Mouse (Mus musculus) intestine, embryonic 14.5 days (tissue): Measurements from ENCODE around the gene Fkbpl. TPM values are rescaled to one million over a fixed set of nuclear protein-coding genes. Genes with fewer than 3 reads are reported as not detected.

Source experiments
- ATAC-seq: fragments of 200-750 bp; cut with Nextera tagmentation; replicated peaks from 2 replicates; pipeline ENCODE4 v1.8.0; 2017; ENCODE audit warnings: low read depth, moderate number of reproducible peaks, moderate TSS enrichment, moderate library complexity; ENCODE audit not compliant: low FRiP score, low TSS enrichment
- DNase-seq: peaks from one replicate; pipeline ENCODE4 v3.0.0-alpha.2; 2018; ENCODE audit warnings: low spot score
- H3K27ac ChIP-seq: fragments of 300-500 bp; sonication (generic); 2 replicates; pipeline ENCODE4 v1.5.1; 2014; ENCODE audit warnings: low read depth, mild to moderate bottlenecking, control low read depth
- H3K27me3 ChIP-seq: fragments of 300-500 bp; sonication (generic); replicated peaks from 2 replicates; pipeline ENCODE4 v1.6.1; 2014; ENCODE audit warnings: low read length, control low read depth; ENCODE audit not compliant: control insufficient read depth, insufficient read depth
- H3K36me3 ChIP-seq: fragments of 300-500 bp; sonication (generic); 2 replicates; pipeline ENCODE4 v1.6.1; 2014; ENCODE audit warnings: low read length, control low read depth; ENCODE audit not compliant: control insufficient read depth, insufficient read depth
- H3K4me1 ChIP-seq: fragments of 300-500 bp; sonication (generic); replicated peaks from 2 replicates; pipeline ENCODE4 v1.6.1; 2014; ENCODE audit warnings: low read length, control low read depth, mixed read lengths; ENCODE audit not compliant: control insufficient read depth, insufficient read depth
- H3K4me2 ChIP-seq: fragments of 300-500 bp; sonication (generic); 2 replicates; pipeline ENCODE4 v1.6.1; 2014; ENCODE audit warnings: low read length
- H3K4me3 ChIP-seq: fragments of 300-500 bp; sonication (generic); 2 replicates; pipeline ENCODE4 v1.5.1; 2014; ENCODE audit warnings: low read depth, low read length, control low read depth, mixed read lengths
- H3K9ac ChIP-seq: fragments of 300-500 bp; sonication (generic); 2 replicates; pipeline ENCODE4 v1.6.1; 2014; ENCODE audit warnings: mild to moderate bottlenecking, low read length
- H3K9me3 ChIP-seq: fragments of 300-500 bp; sonication (generic); 2 replicates; pipeline ENCODE4 v1.6.1; 2016; ENCODE audit warnings: low read length, control low read depth; ENCODE audit not compliant: control insufficient read depth
- WGBS: fragments of 180-500 bp; shearing (Covaris S2); extraction: QIAGEN DNeasy Blood & Tissue Kit; methylation state at CpG from one replicate; pipeline ENCODE4 v1.1.7; 2014; 5-methylcytosine and 5-hydroxymethylcytosine counted together
- polyA plus RNA-seq: library from polyadenylated mRNA; unstranded; fragments of >200 nt; fragmentation: Nextera tagmentation; extraction: Ambion mirVana; gene quantifications from 2 replicates; pipeline ENCODE4 v1.2.1, GENCODE M21; 2014

Fkbpl gene
- polyA plus RNA-seq, 1 experiment from 2014 or later, result 10.8 TPM

- peak within 1 kb of the TSS; percentile 71 for H3K4me3 ChIP-seq
- no peaks in the 10 kb centered on the region for H3K9me3 ChIP-seq
- H3K27me3 ChIP-seq, result peaks cover 36% of the 10 kb centered on the region
- no peak for DNase-seq
- peak within 1 kb of the TSS; percentile 95 for H3K27ac ChIP-seq
- no peak for ATAC-seq
- H3K4me1 ChIP-seq, result peaks cover 45% of the 10 kb centered on the region
- 0 out of 2 replicates have a peak, but pooled peaks cover 8% of the 10 kb centered on the region for H3K36me3 ChIP-seq
- H3K9ac ChIP-seq, result peak within 1 kb of the TSS; percentile 70
- WGBS, result 4% methylated on average over 16 of the region's 16 CpGs
- peak within 1 kb of the TSS; percentile 76 for H3K4me2 ChIP-seq
These were observed 15.3 kb upstream of the Fkbpl start, which contains the start of gene Prrt1 for GRCm38 (mm10) chr17:34629221-34629751. Prrt1 (plus strand) TSS chr17:34629533.

GRCm38 (mm10) chr17:34629796-34630603 is 14.6 kb upstream of the Fkbpl start:
- no peak for DNase-seq
- 0 out of 2 replicates have a peak, but pooled peaks cover 6% of the 10 kb centered on the region for H3K36me3 ChIP-seq
- no peak overlapping the region for H3K27ac ChIP-seq
- H3K4me3 ChIP-seq, result peak overlapping the region; percentile 71
- no peak for ATAC-seq
- H3K4me2 ChIP-seq, result peak overlapping the region; percentile 76
- no peaks in the 10 kb centered on the region for H3K9me3 ChIP-seq
- WGBS, result 24% methylated on average over 12 of the region's 12 CpGs
- H3K9ac ChIP-seq, result no peak overlapping the region
- peaks cover 45% of the 10 kb centered on the region for H3K4me1 ChIP-seq
- peaks cover 36% of the 10 kb centered on the region for H3K27me3 ChIP-seq

GRCm38 (mm10) chr17:34630761-34631301 is 13.7 kb upstream of the Fkbpl start:
- H3K4me1 ChIP-seq, result peaks cover 45% of the 10 kb centered on the region
- 2% methylated on average over 43 of the region's 48 CpGs for WGBS
- ATAC-seq, result no peak

GRCm38 (mm10) chr17:34631647-34632046 is 12.9 kb upstream of the Fkbpl start:
- Histone ChIP-seq H3K36me3 (no peaks in the 10 kb centered on the region), H3K9ac (0 out of 2 replicates have a peak overlapping the region, but pooled peaks have one; percentile 13), H3K27ac (no peak overlapping the region), H3K4me3 (peak overlapping the region; percentile 35), H3K27me3 (peaks cover 36% of the 10 kb centered on the region), H3K4me1 (peaks cover 39% of the 10 kb centered on the region), H3K4me2 (peak overlapping the region; percentile 74), H3K9me3 (no peaks in the 10 kb centered on the region)
- WGBS, result 13% methylated on average over 12 of the region's 12 CpGs
- no peak for ATAC-seq
- no peak for DNase-seq

More at GRCm38 (mm10) chr17:34630761-34631301, 13.7 kb upstream of the Fkbpl start:
- peaks cover 36% of the 10 kb centered on the region for H3K27me3 ChIP-seq
- H3K27ac ChIP-seq, result no peak overlapping the region
- DNase-seq, result no peak
- peak overlapping the region; percentile 41 for H3K4me2 ChIP-seq
- H3K4me3 ChIP-seq, result peak overlapping the region; percentile 25
- H3K36me3 ChIP-seq, result no peaks in the 10 kb centered on the region
- H3K9me3 ChIP-seq, result no peaks in the 10 kb centered on the region
- H3K9ac ChIP-seq, result no peak overlapping the region

- DNase-seq (peak; percentile 84), ATAC-seq (0 out of 2 replicates have a peak, but pooled peaks have one; percentile 24)
- peak overlapping the region; percentile 74 for H3K4me2 ChIP-seq
- H3K27ac ChIP-seq, result no peak overlapping the region
- H3K9me3 ChIP-seq, result no peaks in the 10 kb centered on the region
- H3K36me3 ChIP-seq, result no peaks in the 10 kb centered on the region
- H3K4me3 ChIP-seq, result peak overlapping the region; percentile 35
- H3K4me1 ChIP-seq, result peaks cover 39% of the 10 kb centered on the region
- peaks cover 36% of the 10 kb centered on the region for H3K27me3 ChIP-seq
- 1% methylated on average over 26 of the region's 26 CpGs for WGBS
- H3K9ac ChIP-seq, result 0 out of 2 replicates have a peak overlapping the region, but pooled peaks have one; percentile 13
These were observed 12.3 kb upstream of the Fkbpl start for GRCm38 (mm10) chr17:34632261-34632691.

- no peak for DNase-seq
- Histone ChIP-seq H3K9ac (no peak overlapping the region), H3K4me2 (no peak overlapping the region), H3K36me3 (no peaks in the 10 kb centered on the region), H3K4me3 (no peak overlapping the region), H3K9me3 (no peaks in the 10 kb centered on the region), H3K4me1 (peaks cover 17% of the 10 kb centered on the region), H3K27ac (no peak overlapping the region), H3K27me3 (peaks cover 21% of the 10 kb centered on the region)
- no peak for ATAC-seq
- WGBS, result 69% methylated on average over 2 of the region's 2 CpGs
These were observed 8.9 kb upstream of the Fkbpl start for GRCm38 (mm10) chr17:34635671-34636070.

- DNase-seq, result no peak
- H3K4me2 ChIP-seq, result no peak overlapping the region
- no peaks in the 10 kb centered on the region for H3K9me3 ChIP-seq
- 63% methylated on average over 3 of the region's 3 CpGs for WGBS
- H3K27me3 ChIP-seq, result peaks cover 4% of the 10 kb centered on the region; the same call in 1 of the 2 replicates
- no peaks in the 10 kb centered on the region for H3K36me3 ChIP-seq
- H3K27ac ChIP-seq, result no peak overlapping the region
- H3K4me1 ChIP-seq, result no peaks in the 10 kb centered on the region
- H3K9ac ChIP-seq, result no peak overlapping the region
- no peak overlapping the region for H3K4me3 ChIP-seq
- ATAC-seq, result no peak
These were observed 7.1 kb upstream of the Fkbpl start for GRCm38 (mm10) chr17:34637459-34637858.

GRCm38 (mm10) chr17:34639461-34640255 is 4.9 kb upstream of the Fkbpl start:
- DNase-seq, result no peak
- Histone ChIP-seq H3K27me3 (no peaks in the 10 kb centered on the region), H3K4me1 (no peaks in the 10 kb centered on the region), H3K27ac (no peak overlapping the region), H3K4me2 (no peak overlapping the region), H3K36me3 (no peaks in the 10 kb centered on the region), H3K9me3 (no peaks in the 10 kb centered on the region), H3K9ac (no peak overlapping the region), H3K4me3 (no peak overlapping the region)
- no peak for ATAC-seq
- WGBS, result 80% methylated on average over 7 of the region's 7 CpGs
